Mouse (Mus musculus): ENCODE measurements at regions not wholly inside any gene's neighbourhood (a gene's known extent, or its start where the extent isn't known, plus 50 kb on each side); places are given as distances from the start of the nearest gene placed in this dataset.

- Histone ChIP-seq H3K27me3 (replicated peaks) (no peaks in the 10 kb centered on the region), H3K27ac (ENCODE audit: poor library complexity, severe bottlenecking) (no peak overlapping the region), H3K36me3 (no peaks in the 10 kb centered on the region), H3K9me3 (replicated peaks) (0 out of 2 replicates have a peak, but pooled peaks cover 3% of the 10 kb centered on the region), H3K9ac (no peak overlapping the region), H3K4me3 (no peak overlapping the region), H3K4me2 (no peak overlapping the region), H3K4me1 (replicated peaks) (0 out of 2 replicates have a peak, but pooled peaks cover 5% of the 10 kb centered on the region)
- no peak for ATAC-seq (ENCODE audit: insufficient number of reproducible peaks, low FRiP score)
- 60% methylated on average over 6 of the region's 6 CpGs for WGBS
Measured at GRCm38 (mm10) chr3:56478544-56479140, 295.1 kb upstream of the Nbea start.

GRCm38 (mm10) chr3:56475529-56476527 lies 292.3 kb upstream of the Nbea start:
- no peak overlapping the region for H3K27ac ChIP-seq (ENCODE audit: poor library complexity, severe bottlenecking)
- ATAC-seq (ENCODE audit: insufficient number of reproducible peaks, low FRiP score) = no peak
- H3K9me3 ChIP-seq (replicated peaks) = 0 out of 2 replicates have a peak, but pooled peaks cover 3% of the 10 kb centered on the region
- no peak overlapping the region for H3K9ac ChIP-seq
- no peaks in the 10 kb centered on the region for H3K36me3 ChIP-seq
- no peaks in the 10 kb centered on the region for H3K27me3 ChIP-seq (replicated peaks)
- no peak overlapping the region for H3K4me2 ChIP-seq
- 62% methylated on average over 3 of the region's 3 CpGs for WGBS
- no peak overlapping the region for H3K4me3 ChIP-seq
- H3K4me1 ChIP-seq (replicated peaks) = 0 out of 2 replicates have a peak, but pooled peaks cover 5% of the 10 kb centered on the region

GRCm38 (mm10) chr3:56472651-56473050 lies 289.1 kb upstream of the Nbea start:
- H3K36me3 ChIP-seq = no peaks in the 10 kb centered on the region
- H3K9me3 ChIP-seq (replicated peaks) = 0 out of 2 replicates have a peak, but pooled peaks cover 3% of the 10 kb centered on the region
- 80% methylated on average over 6 of the region's 6 CpGs for WGBS
- 0 out of 2 replicates have a peak, but pooled peaks cover 5% of the 10 kb centered on the region for H3K4me1 ChIP-seq (replicated peaks)
- no peaks in the 10 kb centered on the region for H3K27me3 ChIP-seq (replicated peaks)
- no peak overlapping the region for H3K9ac ChIP-seq
- no peak overlapping the region for H3K27ac ChIP-seq (ENCODE audit: poor library complexity, severe bottlenecking)
- no peak for ATAC-seq (ENCODE audit: insufficient number of reproducible peaks, low FRiP score)
- H3K4me3 ChIP-seq = no peak overlapping the region
- H3K4me2 ChIP-seq = no peak overlapping the region

DNA sequence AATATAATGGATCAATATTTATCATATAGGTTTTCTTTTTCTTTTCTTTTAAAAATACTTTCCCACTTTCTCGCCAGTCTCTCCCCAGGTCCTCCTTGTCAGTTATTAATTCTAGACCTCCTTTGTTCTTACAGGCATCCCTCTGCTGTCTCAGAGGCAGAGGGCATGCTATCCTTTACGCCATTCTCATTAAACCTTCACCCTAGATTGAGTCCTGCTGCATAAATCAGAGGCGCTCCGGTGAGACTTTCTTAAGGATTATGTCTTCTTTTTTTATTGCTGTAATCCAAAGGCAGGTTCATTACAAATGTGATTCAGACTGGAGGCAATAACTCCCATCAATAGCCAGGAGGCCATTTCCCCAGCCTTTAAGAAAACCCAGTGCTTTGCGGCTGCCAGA lies 288.3 kb upstream of the Nbea start:
- WGBS = 83% methylated on average over 5 of the region's 5 CpGs
- ATAC-seq (ENCODE audit: insufficient number of reproducible peaks, low FRiP score) = no peak
- H3K4me3 ChIP-seq = no peak overlapping the region

DNA sequence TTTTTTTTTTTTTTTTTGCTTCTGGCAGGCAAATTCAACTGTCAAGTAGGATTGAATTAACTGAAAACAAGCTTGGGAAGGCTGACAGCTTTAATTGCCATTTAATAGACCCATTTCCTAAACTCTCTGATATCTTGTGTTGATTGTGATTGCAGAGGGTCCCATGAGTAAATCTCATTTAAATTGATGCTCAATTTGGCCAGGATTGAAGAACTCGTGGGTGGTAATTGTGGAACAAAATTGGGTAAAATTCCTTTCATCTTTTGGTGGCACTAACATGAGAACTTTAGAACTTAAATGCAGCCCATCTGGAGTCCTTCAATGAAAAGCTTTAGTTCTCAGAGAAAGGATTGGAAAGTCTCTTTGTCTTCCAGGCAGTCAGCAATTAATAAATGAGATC lies 287.7 kb upstream of the Nbea start:
- Histone ChIP-seq H3K4me3 (no peak overlapping the region), H3K9ac (no peak overlapping the region), H3K4me2 (no peak overlapping the region), H3K27me3 (replicated peaks) (no peaks in the 10 kb centered on the region), H3K27ac (ENCODE audit: poor library complexity, severe bottlenecking) (no peak overlapping the region), H3K4me1 (replicated peaks) (0 out of 2 replicates have a peak, but pooled peaks cover 5% of the 10 kb centered on the region), H3K36me3 (no peaks in the 10 kb centered on the region), H3K9me3 (replicated peaks) (0 out of 2 replicates have a peak, but pooled peaks cover 3% of the 10 kb centered on the region)
- WGBS = 54% methylated on average over 1 of the region's 1 CpGs
- ATAC-seq (ENCODE audit: insufficient number of reproducible peaks, low FRiP score) = no peak

More for the DNA sequence above, 288.3 kb upstream of the Nbea start:
- no peak overlapping the region for H3K9ac ChIP-seq
- 0 out of 2 replicates have a peak, but pooled peaks cover 3% of the 10 kb centered on the region for H3K9me3 ChIP-seq (replicated peaks)
- no peak overlapping the region for H3K27ac ChIP-seq (ENCODE audit: poor library complexity, severe bottlenecking)
- no peaks in the 10 kb centered on the region for H3K36me3 ChIP-seq
- 0 out of 2 replicates have a peak, but pooled peaks cover 5% of the 10 kb centered on the region for H3K4me1 ChIP-seq (replicated peaks)
- no peak overlapping the region for H3K4me2 ChIP-seq
- no peaks in the 10 kb centered on the region for H3K27me3 ChIP-seq (replicated peaks)

- Histone ChIP-seq H3K4me2 (no peak overlapping the region), H3K9me3 (replicated peaks) (no peaks in the 10 kb centered on the region), H3K4me1 (replicated peaks) (no peaks in the 10 kb centered on the region), H3K27me3 (replicated peaks) (no peaks in the 10 kb centered on the region), H3K36me3 (no peaks in the 10 kb centered on the region), H3K9ac (no peak overlapping the region), H3K27ac (ENCODE audit: poor library complexity, severe bottlenecking) (no peak overlapping the region), H3K4me3 (no peak overlapping the region)
- ATAC-seq (ENCODE audit: insufficient number of reproducible peaks, low FRiP score) = no peak
- 59% methylated on average over 4 of the region's 4 CpGs for WGBS
Measured at GRCm38 (mm10) chr3:56457625-56458024, 274.1 kb upstream of the Nbea start.

GRCm38 (mm10) chr3:56456317-56456716 lies 272.8 kb upstream of the Nbea start:
- no peak overlapping the region for H3K4me3 ChIP-seq
- no peaks in the 10 kb centered on the region for H3K4me1 ChIP-seq (replicated peaks)
- WGBS = 73% methylated on average over 6 of the region's 6 CpGs
- no peak overlapping the region for H3K27ac ChIP-seq (ENCODE audit: poor library complexity, severe bottlenecking)
- no peaks in the 10 kb centered on the region for H3K36me3 ChIP-seq
- no peak for ATAC-seq (ENCODE audit: insufficient number of reproducible peaks, low FRiP score)
- H3K27me3 ChIP-seq (replicated peaks) = no peaks in the 10 kb centered on the region
- no peak overlapping the region for H3K9ac ChIP-seq
- H3K4me2 ChIP-seq = no peak overlapping the region
- H3K9me3 ChIP-seq (replicated peaks) = no peaks in the 10 kb centered on the region

DNA sequence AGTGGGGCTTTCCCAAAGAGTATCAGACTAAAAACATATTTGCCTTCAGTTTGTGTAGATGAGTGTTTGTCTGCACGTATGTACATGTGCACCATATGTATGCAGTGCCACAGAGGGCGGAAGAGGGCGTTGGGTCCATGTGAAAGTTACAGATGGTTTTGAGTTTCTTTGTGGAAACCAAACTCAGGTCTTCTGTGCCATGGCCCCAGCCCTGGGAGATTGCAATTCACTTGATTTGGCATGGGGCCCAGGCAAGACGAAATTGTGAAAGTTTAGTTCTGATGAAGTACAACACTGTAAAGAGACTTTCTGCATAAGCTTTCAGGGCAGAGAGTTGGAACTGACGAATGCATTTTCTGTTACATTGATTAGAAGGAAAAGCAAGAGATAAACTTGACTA lies 255.4 kb upstream of the Nbea start:
- no peak overlapping the region for H3K4me3 ChIP-seq
- no peaks in the 10 kb centered on the region for H3K9me3 ChIP-seq (replicated peaks)
- H3K36me3 ChIP-seq = no peaks in the 10 kb centered on the region
- WGBS = 79% methylated on average over 5 of the region's 5 CpGs
- no peak overlapping the region for H3K4me2 ChIP-seq
- H3K4me1 ChIP-seq (replicated peaks) = peaks cover 5% of the 10 kb centered on the region; the same call in 1 of the 2 replicates
- H3K27me3 ChIP-seq (replicated peaks) = no peaks in the 10 kb centered on the region
- no peak for ATAC-seq (ENCODE audit: insufficient number of reproducible peaks, low FRiP score)
- no peak overlapping the region for H3K9ac ChIP-seq
- H3K27ac ChIP-seq (ENCODE audit: poor library complexity, severe bottlenecking) = no peak overlapping the region

- no peak overlapping the region for H3K4me3 ChIP-seq
- peaks cover 5% of the 10 kb centered on the region; the same call in 1 of the 2 replicates for H3K4me1 ChIP-seq (replicated peaks)
- no peaks in the 10 kb centered on the region for H3K27me3 ChIP-seq (replicated peaks)
- H3K9ac ChIP-seq = no peak overlapping the region
- WGBS = 74% methylated on average over 12 of the region's 12 CpGs
- no peaks in the 10 kb centered on the region for H3K9me3 ChIP-seq (replicated peaks)
- H3K4me2 ChIP-seq = no peak overlapping the region
- ATAC-seq (ENCODE audit: insufficient number of reproducible peaks, low FRiP score) = no peak
- no peaks in the 10 kb centered on the region for H3K36me3 ChIP-seq
- H3K27ac ChIP-seq (ENCODE audit: poor library complexity, severe bottlenecking) = no peak overlapping the region
Measured at GRCm38 (mm10) chr3:56438020-56438747, 254.7 kb upstream of the Nbea start.

DNA sequence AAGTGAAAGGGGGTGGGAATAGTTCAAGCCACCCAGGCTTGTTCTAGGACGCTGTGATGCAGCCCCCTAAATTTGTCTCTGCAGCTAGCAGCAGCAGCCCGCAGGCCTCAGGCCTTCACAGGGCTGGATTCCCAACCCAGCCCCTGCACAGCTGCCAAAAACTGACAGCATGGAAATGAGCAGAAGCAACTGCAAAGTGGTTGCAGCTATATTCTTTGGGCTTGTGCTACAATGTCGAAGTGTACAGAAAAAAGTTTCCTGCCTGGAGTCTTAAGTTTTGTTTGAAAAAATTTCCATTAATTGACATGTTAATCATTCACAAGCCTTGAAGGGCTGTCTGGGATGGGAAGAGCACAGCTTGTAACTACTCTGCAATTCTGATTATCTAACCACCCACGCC lies 253.6 kb upstream of the Nbea start:
- ATAC-seq (ENCODE audit: insufficient number of reproducible peaks, low FRiP score) = no peak
- 46% methylated on average over 4 of the region's 4 CpGs for WGBS
- H3K9me3 ChIP-seq (replicated peaks) = no peaks in the 10 kb centered on the region
- no peak overlapping the region for H3K9ac ChIP-seq
- peaks cover 5% of the 10 kb centered on the region; the same call in 1 of the 2 replicates for H3K4me1 ChIP-seq (replicated peaks)
- H3K27ac ChIP-seq (ENCODE audit: poor library complexity, severe bottlenecking) = no peak overlapping the region
- no peak overlapping the region for H3K4me3 ChIP-seq
- H3K27me3 ChIP-seq (replicated peaks) = no peaks in the 10 kb centered on the region
- H3K4me2 ChIP-seq = no peak overlapping the region
- H3K36me3 ChIP-seq = no peaks in the 10 kb centered on the region

DNA sequence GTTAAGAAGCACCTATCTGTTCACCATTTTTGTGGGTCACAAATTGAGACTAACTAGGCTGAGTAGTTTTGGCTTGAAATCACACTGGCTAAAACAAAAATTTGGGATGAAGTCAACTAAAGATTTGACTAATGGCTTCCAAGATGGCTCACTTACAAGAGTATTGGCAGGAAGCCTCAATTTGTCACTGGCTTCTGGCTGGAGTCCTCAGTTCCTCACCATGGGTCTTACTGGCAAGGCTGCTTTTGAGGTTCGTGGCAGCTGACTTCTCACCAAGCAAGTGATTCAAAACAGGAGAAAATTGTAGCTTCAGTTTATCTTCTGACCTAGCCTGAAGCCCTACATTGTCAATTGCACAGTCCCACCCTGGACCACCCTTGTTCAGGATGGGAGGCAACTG lies 250.0 kb upstream of the Nbea start:
- Histone ChIP-seq H3K36me3 (no peaks in the 10 kb centered on the region), H3K4me3 (no peak overlapping the region), H3K27me3 (replicated peaks) (no peaks in the 10 kb centered on the region), H3K27ac (ENCODE audit: poor library complexity, severe bottlenecking) (no peak overlapping the region), H3K9me3 (replicated peaks) (no peaks in the 10 kb centered on the region), H3K4me2 (no peak overlapping the region), H3K9ac (no peak overlapping the region), H3K4me1 (replicated peaks) (no peaks in the 10 kb centered on the region)
- no peak for ATAC-seq (ENCODE audit: insufficient number of reproducible peaks, low FRiP score)
- 50% methylated on average over 1 of the region's 1 CpGs for WGBS
